Mouse (Mus musculus) intestine, postnatal 0 days (tissue): ENCODE measurements around the gene Efcab9. TPM values are rescaled to one million over a fixed set of nuclear protein-coding genes. Genes with fewer than 3 reads are reported as not detected.

Experiments
- ATAC-seq: fragments of 200-750 bp; cut with Nextera tagmentation; 2 replicates; pipeline ENCODE4 v1.8.0; 2017; ENCODE audit warnings: mild to moderate bottlenecking, moderate TSS enrichment, moderate library complexity
- H3K27ac ChIP-seq: fragments of 300-500 bp; sonication (generic); 2 replicates; pipeline ENCODE4 v1.5.1; 2014; ENCODE audit warnings: mild to moderate bottlenecking, low read depth, low read length, moderate library complexity
- H3K27me3 ChIP-seq: fragments of 300-500 bp; sonication (generic); replicated peaks from 2 replicates; pipeline ENCODE4 v1.6.1; 2014; ENCODE audit warnings: low read length, mixed read lengths; ENCODE audit not compliant: control insufficient read depth, insufficient read depth
- H3K36me3 ChIP-seq: fragments of 300-500 bp; sonication (generic); 2 replicates; pipeline ENCODE4 v1.6.1; 2014; ENCODE audit warnings: mild to moderate bottlenecking, moderate library complexity; ENCODE audit not compliant: control insufficient read depth, insufficient read depth
- H3K4me1 ChIP-seq: fragments of 300-500 bp; sonication (generic); replicated peaks from 2 replicates; pipeline ENCODE4 v1.6.1; 2014; ENCODE audit warnings: antibody characterized with exemption, low read length, mixed read lengths; ENCODE audit not compliant: control insufficient read depth, insufficient read depth
- H3K4me2 ChIP-seq: fragments of 300-500 bp; sonication (generic); replicated peaks from 2 replicates; pipeline ENCODE4 v1.6.1; 2014; ENCODE audit warnings: low read depth, mild to moderate bottlenecking, moderate library complexity
- H3K4me3 ChIP-seq: fragments of 300-500 bp; sonication (generic); 2 replicates; pipeline ENCODE4 v1.5.1; 2014; ENCODE audit warnings: low read depth, low read length
- H3K9ac ChIP-seq: fragments of 300-500 bp; sonication (generic); 2 replicates; pipeline ENCODE4 v1.6.1; 2014; ENCODE audit warnings: mild to moderate bottlenecking, low read depth, low read length
- H3K9me3 ChIP-seq: fragments of 300-500 bp; sonication (generic); 2 replicates; pipeline ENCODE4 v1.6.1; 2016; ENCODE audit warnings: mixed run types; ENCODE audit not compliant: control insufficient read depth
- CTCF ChIP-seq: sonication (generic); IDR thresholded peaks from 2 replicates; pipeline ENCODE4 v1.5.1; 2016; ENCODE audit warnings: low read depth, mild to moderate bottlenecking, control low read depth, antibody characterized with exemption, moderate library complexity
- WGBS: fragments of 180-500 bp; shearing (Covaris S2); extraction: QIAGEN DNeasy Blood & Tissue Kit; methylation state at CpG from one replicate; pipeline ENCODE4 v1.1.7; 2014; 5-methylcytosine and 5-hydroxymethylcytosine counted together
- polyA plus RNA-seq: library from polyadenylated mRNA; unstranded; fragments of >200 nt; fragmentation: Nextera tagmentation; extraction: Ambion mirVana; gene quantifications from 2 replicates; pipeline ENCODE4 v1.2.1, GENCODE M21; 2015

Gene Efcab9
- polyA plus RNA-seq, 1 experiment from 2014 or later: 0.21 TPM

GRCm38 (mm10) chr11:32571103-32571502 lies 39.2 kb upstream of the Efcab9 start:
- TF ChIP-seq CTCF: no peak
- WGBS: 89% methylated on average over 6 of the region's 6 CpGs

GRCm38 (mm10) chr11:32568637-32569293 lies 36.9 kb upstream of the Efcab9 start:
- H3K4me2 ChIP-seq: no peak overlapping the region
- ATAC-seq: no peak
- no peak for TF ChIP-seq CTCF
- no peaks in the 10 kb centered on the region for H3K9me3 ChIP-seq
- no peaks in the 10 kb centered on the region for H3K36me3 ChIP-seq
- 86% methylated on average over 15 of the region's 15 CpGs for WGBS
- H3K4me3 ChIP-seq: no peak overlapping the region
- H3K27me3 ChIP-seq: no peaks in the 10 kb centered on the region
- no peak overlapping the region for H3K27ac ChIP-seq
- peaks cover 6% of the 10 kb centered on the region; the same call in 1 of the 2 replicates for H3K4me1 ChIP-seq
- no peak overlapping the region for H3K9ac ChIP-seq

More at GRCm38 (mm10) chr11:32571103-32571502, 39.2 kb upstream of the Efcab9 start:
- no peak overlapping the region for H3K4me3 ChIP-seq
- H3K9ac ChIP-seq: no peak overlapping the region
- peaks cover 4% of the 10 kb centered on the region; the same call in 1 of the 2 replicates for H3K4me1 ChIP-seq
- no peak for ATAC-seq
- H3K4me2 ChIP-seq: no peak overlapping the region
- H3K9me3 ChIP-seq: no peaks in the 10 kb centered on the region
- no peaks in the 10 kb centered on the region for H3K27me3 ChIP-seq
- no peaks in the 10 kb centered on the region for H3K36me3 ChIP-seq
- H3K27ac ChIP-seq: no peak overlapping the region

GRCm38 (mm10) chr11:32568060-32568459 lies 36.2 kb upstream of the Efcab9 start:
- Histone ChIP-seq H3K4me2 (no peak overlapping the region), H3K4me1 (peaks cover 13% of the 10 kb centered on the region; the same call in 1 of the 2 replicates), H3K4me3 (no peak overlapping the region), H3K9ac (no peak overlapping the region), H3K9me3 (no peaks in the 10 kb centered on the region), H3K36me3 (no peaks in the 10 kb centered on the region), H3K27me3 (no peaks in the 10 kb centered on the region), H3K27ac (no peak overlapping the region)
- WGBS: 73% methylated on average over 7 of the region's 7 CpGs
- ATAC-seq: no peak
- no peak for TF ChIP-seq CTCF

GRCm38 (mm10) chr11:32567000-32567855 lies 35.3 kb upstream of the Efcab9 start:
- H3K4me1 ChIP-seq: peaks cover 13% of the 10 kb centered on the region; the same call in 1 of the 2 replicates
- H3K27ac ChIP-seq: no peak overlapping the region
- H3K36me3 ChIP-seq: no peaks in the 10 kb centered on the region
- no peak overlapping the region for H3K9ac ChIP-seq
- no peaks in the 10 kb centered on the region for H3K9me3 ChIP-seq
- H3K4me2 ChIP-seq: no peak overlapping the region
- TF ChIP-seq CTCF: no peak
- H3K4me3 ChIP-seq: no peak overlapping the region
- WGBS: 58% methylated on average over 10 of the region's 10 CpGs
- no peaks in the 10 kb centered on the region for H3K27me3 ChIP-seq
- ATAC-seq: no peak

- peak; percentile 63 for ATAC-seq
- peaks cover 13% of the 10 kb centered on the region; the same call in 1 of the 2 replicates for H3K4me1 ChIP-seq
- no peak overlapping the region for H3K4me3 ChIP-seq
- H3K27ac ChIP-seq: 0 out of 2 replicates have a peak overlapping the region, but pooled peaks have one; percentile 7
- H3K9ac ChIP-seq: no peak overlapping the region
- TF ChIP-seq CTCF: no peak
- H3K4me2 ChIP-seq: no peak overlapping the region
- H3K27me3 ChIP-seq: no peaks in the 10 kb centered on the region
- H3K36me3 ChIP-seq: no peaks in the 10 kb centered on the region
- no peaks in the 10 kb centered on the region for H3K9me3 ChIP-seq
- 48% methylated on average over 6 of the region's 6 CpGs for WGBS
Measured at GRCm38 (mm10) chr11:32566184-32566583, 34.3 kb upstream of the Efcab9 start.

- TF ChIP-seq CTCF: no peak; the same call in 1 of the 2 replicates
- Histone ChIP-seq H3K4me3 (no peak overlapping the region), H3K27me3 (no peaks in the 10 kb centered on the region), H3K4me1 (peaks cover 13% of the 10 kb centered on the region; the same call in 1 of the 2 replicates), H3K9ac (no peak overlapping the region), H3K36me3 (no peaks in the 10 kb centered on the region), H3K9me3 (no peaks in the 10 kb centered on the region), H3K27ac (peak overlapping the region; percentile 30; the same call in 1 of the 2 replicates), H3K4me2 (no peak overlapping the region)
- WGBS: 35% methylated on average over 8 of the region's 8 CpGs
- ATAC-seq: no peak
Measured at GRCm38 (mm10) chr11:32565088-32565487, 33.2 kb upstream of the Efcab9 start.
